Mouse (Mus musculus): ENCODE measurements around the gene Bmp5.

GRCm38 (mm10) chr9:75778762-75779346, 3.7 kb downstream of the Bmp5 start:
- TF ChIP-seq CTCF (IDR thresholded peaks at IDR 0.05; ENCODE audit: borderline replicate concordance, insufficient read depth, low read depth, low read length) (no peak), POLR2A (IDR thresholded peaks at IDR 0.05; ENCODE audit: borderline replicate concordance, insufficient read depth, low read length) (no peak)

Data from cerebellum, adult 2 months (tissue).